Mouse (Mus musculus): ENCODE data around the gene Fbxw21.

DNA sequence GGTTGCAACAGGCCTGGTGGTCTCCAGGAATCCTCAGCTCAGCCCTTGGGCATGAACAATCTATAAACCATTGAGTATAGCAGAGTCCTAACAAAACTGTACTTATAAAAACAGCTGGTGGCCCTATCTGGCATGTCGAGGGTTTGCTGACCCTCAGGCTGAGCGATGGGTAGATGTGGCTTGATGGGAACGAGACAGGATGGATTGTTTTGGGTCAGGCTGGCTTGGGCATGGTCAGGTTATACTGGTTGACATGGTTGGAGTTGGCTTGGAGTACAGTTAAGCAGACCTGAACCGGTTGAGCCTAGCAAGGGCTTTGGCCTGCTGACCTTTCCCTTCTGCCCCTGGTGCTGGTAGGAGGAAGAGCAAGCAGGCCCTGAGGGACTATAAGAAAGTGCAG is 50.7 kb downstream of the Fbxw21 start:
- TF ChIP-seq CTCF (IDR thresholded peaks at IDR 0.05; ENCODE audit: low read depth) (no peak), EP300 (IDR thresholded peaks at IDR 0.05; ENCODE audit: low read depth) (no peak)

All from heart, postnatal 0 days (tissue).